Mouse (Mus musculus) E14TG2a.4 (cell line): ENCODE measurements around the gene Micu1.

ENCODE experiments used
- CTCF ChIP-seq: conservative IDR thresholded peaks from 2 replicates; pipeline ENCODE4 v1.5.1; 2014; ENCODE audit warnings: low read length
- NANOG ChIP-seq: IDR thresholded peaks from 2 replicates; pipeline ENCODE4 v1.6.1; 2014; ENCODE audit warnings: borderline replicate concordance, low read length, mixed read lengths
- POU5F1 ChIP-seq: IDR thresholded peaks from 2 replicates; pipeline ENCODE4 v1.6.1; 2014; ENCODE audit warnings: low read length, borderline replicate concordance

DNA sequence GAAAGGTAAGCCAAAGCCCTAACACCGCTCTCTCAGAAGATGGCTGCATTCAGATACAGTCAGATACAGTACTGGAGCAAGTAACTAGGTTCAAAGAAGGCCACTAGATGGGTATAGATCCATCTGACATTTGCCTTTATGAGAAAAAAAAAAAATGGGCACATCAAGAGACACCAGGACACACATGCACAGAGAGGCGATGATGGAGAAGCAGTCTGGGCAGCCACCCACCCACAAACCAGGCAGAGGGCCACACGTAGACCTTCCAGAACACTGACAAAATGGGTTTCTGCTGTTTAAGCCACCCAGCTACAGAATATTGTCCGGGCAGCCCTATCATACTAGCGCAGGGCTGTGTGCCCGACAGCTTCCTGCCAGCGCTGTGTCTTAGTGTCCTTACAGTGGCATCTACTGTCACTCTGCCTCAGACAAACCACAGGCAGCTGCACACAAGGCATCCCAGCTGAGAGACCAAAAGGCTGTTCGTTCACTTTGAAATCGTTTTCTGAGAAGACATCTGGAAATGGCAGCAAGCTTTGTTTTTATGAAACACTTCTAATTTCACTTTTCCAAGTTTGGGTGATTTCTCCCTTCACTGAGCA is 90.4 kb downstream of the Micu1 start:
- no peak for TF ChIP-seq CTCF
- TF ChIP-seq POU5F1: no peak
- TF ChIP-seq NANOG: no peak
